Mouse (Mus musculus) R1 (cell line): ENCODE results near the gene Zfp977.

ENCODE experiments used
- DNase-seq: peaks from one replicate; pipeline ENCODE4 v3.0.0-alpha.2; 2018; ENCODE audit warnings: low read depth, low spot score

The Zfp977 gene

DNA sequence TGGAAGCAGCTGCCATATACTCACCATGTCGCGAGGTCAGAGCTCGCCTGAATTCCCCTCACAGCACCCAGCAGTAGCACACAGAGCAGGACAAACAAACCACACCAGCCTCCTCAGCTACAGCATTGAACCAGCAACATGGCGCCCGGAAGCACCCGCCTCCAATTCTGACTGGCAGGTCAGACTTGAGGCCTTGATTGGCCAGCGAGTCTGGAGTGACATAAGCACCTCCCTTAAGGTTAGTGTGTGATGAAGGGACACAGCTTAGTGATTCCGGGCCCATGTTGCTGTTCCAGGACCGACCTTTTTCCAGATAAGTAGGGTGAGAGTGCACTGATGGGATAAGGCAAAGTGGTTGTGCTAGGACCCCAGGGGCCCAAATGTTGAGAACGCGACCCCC is at the start of gene Zfp977:
Zfp977 (minus strand) TSS at position 135 of the 400 bp plus-strand sequence.
- DNase-seq: peak; percentile 96

DNA sequence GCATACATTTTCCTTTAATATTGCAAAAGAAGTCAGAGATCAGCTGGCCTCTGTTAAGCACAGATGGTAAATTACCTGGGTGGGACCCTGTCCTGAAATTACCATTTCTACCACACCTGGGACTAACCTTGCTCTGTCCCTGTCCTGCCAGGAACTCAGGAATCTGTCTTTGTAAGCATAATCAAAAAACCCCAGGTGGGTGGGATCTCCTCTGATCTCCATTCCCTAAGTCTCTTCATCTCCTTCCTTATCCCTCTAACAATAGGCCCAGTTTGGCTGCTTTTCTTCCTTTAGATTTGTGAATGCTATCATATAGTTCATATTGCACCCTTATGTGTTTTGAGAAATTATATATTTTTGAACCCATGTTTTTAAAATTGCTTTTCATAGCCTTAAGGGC is 38.7 kb upstream of the Zfp977 start:
- DNase-seq: peak; percentile 65

GRCm38 (mm10) chr7:42595666-42596065 is 3.3 kb upstream of the Zfp977 start:
- peak; percentile 52 for DNase-seq

GRCm38 (mm10) chr7:42591311-42591710 is 1.0 kb downstream of the Zfp977 start:
- peak; percentile 70 for DNase-seq

DNA sequence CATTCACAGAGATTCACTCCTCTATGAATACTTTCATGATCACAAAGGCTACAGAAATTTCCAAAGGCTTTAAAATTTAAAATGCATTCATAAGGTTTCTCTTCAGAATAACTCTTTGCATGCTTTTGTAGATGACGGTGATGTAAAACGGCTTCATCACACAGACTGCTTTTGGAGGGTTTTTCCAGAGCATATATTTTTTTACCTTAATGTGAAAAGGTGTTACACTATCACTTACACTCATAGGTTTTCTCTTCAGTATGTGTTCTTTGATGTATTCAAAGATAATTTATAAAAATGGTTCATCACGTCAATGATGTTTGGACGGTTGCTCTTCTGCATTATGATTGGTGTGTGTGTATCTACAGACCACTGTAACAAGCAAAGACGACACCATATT is 13.9 kb downstream of the Zfp977 start, which contains the start of gene Gm21028:
Gm21028 (minus strand) TSS at position 101 of the 400 bp plus-strand sequence.
- DNase-seq: no peak

DNA sequence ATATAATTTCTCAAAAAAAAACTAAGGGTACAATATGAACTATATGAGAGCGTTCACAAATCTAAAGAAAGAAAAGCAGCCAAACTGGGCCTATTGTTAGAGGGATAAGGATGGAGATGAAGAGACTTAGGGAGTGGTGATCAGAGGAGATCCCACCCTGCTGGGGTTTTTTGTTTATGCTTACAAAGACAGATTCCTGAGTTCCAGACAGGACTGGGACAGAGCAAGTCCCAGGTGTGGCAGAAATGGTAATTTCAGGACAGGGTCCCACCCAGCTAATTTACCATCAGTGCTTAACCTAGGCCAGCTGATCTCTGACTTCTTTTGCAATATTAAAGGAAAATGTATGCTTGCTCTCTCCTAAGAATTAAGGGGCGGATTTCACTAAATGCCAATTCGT is 40.6 kb downstream of the Zfp977 start:
- DNase-seq: peak; percentile 92
